In genomic region chr16:23927301-23928114, GRCm38 (mm10) we compare ENCODE assay signal across 25 mouse cellular contexts. TPM values are rescaled to one million over a fixed set of nuclear protein-coding genes. Genes with fewer than 3 reads are reported as not detected.
DNase-seq lines count a peak whose midpoint lies in the region; ATAC-seq and TF ChIP-seq lines count a peak whose summit lies in the region.
"Had no signal": no experiment of that assay in that cellular context is flagged by ENCODE, and none has a peak within 500 bp of the region (broad histone marks: within the 10 kb centered on the region; RNA-seq: fewer than 3 reads in every experiment).

No protein-coding gene starts in this region.

- H3K27me3 ChIP-seq in embryonic facial prominence, embryonic 13.5 days, result no peaks in the 10 kb centered on the region
- no peaks in the 10 kb centered on the region for H3K27me3 ChIP-seq in embryonic facial prominence, embryonic 10.5 days (replicated peaks; ENCODE audit: low read depth, poor library complexity, severe bottlenecking)
- no peaks in the 10 kb centered on the region for H3K27me3 ChIP-seq in liver, adult 2 months (ENCODE audit: control insufficient read depth, insufficient read depth, low read length)
- H3K27me3 ChIP-seq in E14TG2a.4 (ENCODE audit: insufficient read depth, low read length), result 0 out of 2 replicates have a peak, but pooled peaks cover 4% of the 10 kb centered on the region
- H3K27me3 ChIP-seq: liver, embryonic 12.5 days had no signal

- H3K36me3 ChIP-seq in embryonic facial prominence, embryonic 13.5 days, result no peaks in the 10 kb centered on the region
- no peaks in the 10 kb centered on the region for H3K36me3 ChIP-seq in embryonic facial prominence, embryonic 10.5 days (replicated peaks)
- H3K36me3 ChIP-seq in liver, adult 2 months (ENCODE audit: control insufficient read depth, insufficient read depth, low read length), result no peaks in the 10 kb centered on the region
- H3K36me3 ChIP-seq in E14TG2a.4 (ENCODE audit: insufficient read depth, low read length), result no peaks in the 10 kb centered on the region
- H3K36me3 ChIP-seq: heart, embryonic 12.5 days; liver, embryonic 12.5 days had no signal

- no peak for TF ChIP-seq POLR2A in liver, adult 2 months (IDR thresholded peaks at IDR 0.05; ENCODE audit: extremely low read depth, insufficient read depth, low read length)

- no peak overlapping the region for H3K4me3 ChIP-seq in embryonic facial prominence, embryonic 13.5 days
- no peak overlapping the region for H3K4me3 ChIP-seq in embryonic facial prominence, embryonic 10.5 days
- no peak overlapping the region for H3K4me3 ChIP-seq in liver, adult 2 months (ENCODE audit: insufficient read depth, low read depth, low read length)
- H3K4me3 ChIP-seq in E14TG2a.4 (replicated peaks; ENCODE audit: low read length), result peak overlapping the region; percentile 7; the same call in 1 of the 2 replicates
- H3K4me3 ChIP-seq: heart, embryonic 12.5 days; liver, embryonic 12.5 days had no signal

- H3K79me2 ChIP-seq in liver, adult 2 months (ENCODE audit: control insufficient read depth, insufficient read depth, low read length), result no peaks in the 10 kb centered on the region

- 92% methylated on average over 33 of the region's 33 CpGs for WGBS in embryonic facial prominence, embryonic 13.5 days
- 92% methylated on average over 33 of the region's 33 CpGs for WGBS in embryonic facial prominence, embryonic 10.5 days
- 88% methylated on average over 33 of the region's 33 CpGs for WGBS in liver, adult 2 months

- 0 out of 2 replicates have a peak, but pooled peaks have one; percentile 20 for ATAC-seq in embryonic facial prominence, embryonic 13.5 days (ENCODE audit: insufficient number of reproducible peaks, insufficient read depth, low FRiP score, low TSS enrichment, low read depth)
- ATAC-seq in megakaryocyte progenitor cell, adult 5-6 weeks (replicated peaks; ENCODE audit: poor library complexity), result peak; percentile 97
- ATAC-seq: forebrain, postnatal 0 days; liver, embryonic 12.5 days had no signal

- H3K9ac ChIP-seq in embryonic facial prominence, embryonic 13.5 days, result no peak overlapping the region
- no peak overlapping the region for H3K9ac ChIP-seq in liver, adult 2 months (ENCODE audit: low read depth, low read length)
- H3K9ac ChIP-seq: forebrain, postnatal 0 days; heart, embryonic 12.5 days; liver, embryonic 12.5 days; lung, embryonic 14.5 days had no signal

- TF ChIP-seq CTCF in liver, adult 2 months (IDR thresholded peaks at IDR 0.05; ENCODE audit: low read depth, low read length), result no peak
- TF ChIP-seq CTCF in E14TG2a.4 (conservative IDR thresholded peaks at IDR 0.05; ENCODE audit: low read length), result no peak

- H3K4me2 ChIP-seq in embryonic facial prominence, embryonic 13.5 days, result no peak overlapping the region
- H3K4me2 ChIP-seq: heart, embryonic 12.5 days; liver, embryonic 12.5 days; lung, embryonic 14.5 days had no signal

- DNase-seq in embryonic facial prominence, embryonic 10.5 days (ENCODE audit: low spot score), result no peak
- DNase-seq in liver, adult 2 months (ENCODE audit: extremely low read depth, low read depth, low spot score), result peak; percentile 61
- no peak for DNase-seq in liver
- DNase-seq in frontal cortex, postnatal 36 days (ENCODE audit: low spot score in 2 of 2), result no peak
- no peak for DNase-seq in left cerebral cortex, adult 9 months (ENCODE audit: low spot score in 2 of 2)
- DNase-seq: cerebellum, adult 11 months; cerebellum, postnatal 36 days; forebrain, postnatal 0 days; gastrocnemius, postnatal 14 days; heart, postnatal 36 days; kidney, adult 9 months; lung, embryonic 14.5 days had no signal

- no peaks in the 10 kb centered on the region for H3K9me3 ChIP-seq in embryonic facial prominence, embryonic 13.5 days
- H3K9me3 ChIP-seq in embryonic facial prominence, embryonic 10.5 days, result no peaks in the 10 kb centered on the region
- peaks cover 57% of the 10 kb centered on the region for H3K9me3 ChIP-seq in E14TG2a.4 (ENCODE audit: low read length)
- H3K9me3 ChIP-seq: heart, embryonic 12.5 days; liver, embryonic 12.5 days had no signal

- H3K27ac ChIP-seq in embryonic facial prominence, embryonic 13.5 days, result no peak overlapping the region
- no peak overlapping the region for H3K27ac ChIP-seq in embryonic facial prominence, embryonic 10.5 days (replicated peaks)
- no peak overlapping the region for H3K27ac ChIP-seq in liver, adult 2 months (replicated peaks; ENCODE audit: insufficient read depth, low read depth, low read length)
- H3K27ac ChIP-seq: liver, embryonic 12.5 days had no signal

- H3K4me1 ChIP-seq in embryonic facial prominence, embryonic 13.5 days, result no peaks in the 10 kb centered on the region
- H3K4me1 ChIP-seq in embryonic facial prominence, embryonic 10.5 days, result no peaks in the 10 kb centered on the region
- no peaks in the 10 kb centered on the region for H3K4me1 ChIP-seq in liver, adult 2 months (ENCODE audit: control insufficient read depth, insufficient read depth, low read length)
- H3K4me1 ChIP-seq in E14TG2a.4 (replicated peaks; ENCODE audit: low read depth, low read length), result peaks cover 30% of the 10 kb centered on the region
- H3K4me1 ChIP-seq: liver, embryonic 12.5 days had no signal

RNA-seq across cellular contexts. Expression of gene Rtp2, which starts 4.7 kb away (rescaled TPM):
- polyA plus RNA-seq in embryonic facial prominence, embryonic 13.5 days (2015; fragmentation: Nextera tagmentation; extraction: Ambion mirVana), result 0.79 and 2.4 TPM in 2 replicates
- 0.10 TPM in 1 of 2 replicates, not detected in the other for polyA plus RNA-seq in embryonic facial prominence, embryonic 10.5 days (2016; fragmentation: Nextera tagmentation; extraction: Ambion mirVana)
- not detected in 2 replicates for total RNA-seq in liver, adult 2 months (2014; rRNA removed)
- not detected in 2 replicates for polyA plus RNA-seq in liver, adult 2 months (2012; rRNA removed)
- total RNA-seq in megakaryocyte progenitor cell, adult 5-6 weeks (2015), result not detected in 2 replicates
- total RNA-seq in megakaryocyte progenitor cell, adult 5-6 weeks (2017), result not detected in 2 replicates
- total RNA-seq: gastrocnemius, postnatal 14 days; heart, postnatal 36 days; left cerebral cortex, postnatal 36 days had no signal
- polyA plus RNA-seq: C2C12; embryonic facial prominence, embryonic 11.5 days; heart, embryonic 12.5 days; large intestine, adult 2 months; liver, embryonic 12.5 days; lung, embryonic 14.5 days; neural tube, embryonic 14.5 days; small intestine, adult 2 months; stomach, embryonic 14.5 days had no signal

RNA-seq across cellular contexts. Expression of gene Sst, which starts 36.8 kb away (rescaled TPM):
- polyA plus RNA-seq in embryonic facial prominence, embryonic 13.5 days (2015; fragmentation: Nextera tagmentation; extraction: Ambion mirVana), result 12.6 and 36.2 TPM in 2 replicates
- 52.0 and 90.2 TPM in 2 replicates for polyA plus RNA-seq in embryonic facial prominence, embryonic 10.5 days (2016; fragmentation: Nextera tagmentation; extraction: Ambion mirVana)
- not detected in 2 replicates for total RNA-seq in liver, adult 2 months (2014; rRNA removed)
- polyA plus RNA-seq in liver, adult 2 months (2012; rRNA removed), result not detected in 2 replicates
- total RNA-seq in megakaryocyte progenitor cell, adult 5-6 weeks (2015), result not detected in 2 replicates
- total RNA-seq in megakaryocyte progenitor cell, adult 5-6 weeks (2017), result not detected in 2 replicates
- total RNA-seq: ES-E14; gastrocnemius, postnatal 14 days; heart, postnatal 36 days had no signal
- polyA plus RNA-seq: C2C12; liver, embryonic 12.5 days; lung, embryonic 14.5 days had no signal

Comparison
In these comparisons a context has a peak if more than half of its experiments do, and no peak if none do; other contexts are left out.
1. RNA of gene Sst, which starts 36.8 kb away (polyA plus RNA-seq): 52.0 to 90.2 TPM in embryonic facial prominence, embryonic 10.5 days and 12.6 to 36.2 TPM in embryonic facial prominence, embryonic 13.5 days; not detected in liver, adult 2 months; every median in the first group is over 10 times any median in the second.